Mouse (Mus musculus) spleen, adult 2 months (tissue): Measurements from ENCODE around the gene Glipr1l3.

Experiments used
- CTCF ChIP-seq: fragments of 200-500 bp; IDR thresholded peaks from 2 replicates; pipeline ENCODE4 v1.5.1; 2011; ENCODE audit warnings: mild to moderate bottlenecking, inconsistent platforms; ENCODE audit not compliant: insufficient read depth, insufficient read length, insufficient replicate concordance; ENCODE audit errors: extremely low read depth
- POLR2A ChIP-seq: fragments of 200-500 bp; IDR thresholded peaks from 2 replicates; pipeline ENCODE4 v1.6.1; 2011; ENCODE audit warnings: low read depth, low read length, inconsistent platforms

GRCm38 (mm10) chr10:112203463-112203862, 43.3 kb upstream of the Glipr1l3 start:
- TF ChIP-seq CTCF, result no peak
- no peak for TF ChIP-seq POLR2A
